Mouse (Mus musculus): ENCODE data around the gene Pla2g3.

- TF ChIP-seq POLR2A (IDR thresholded peaks at IDR 0.05; ENCODE audit: extremely low read depth, insufficient read depth, low read length) (no peak), CTCF (IDR thresholded peaks at IDR 0.05; ENCODE audit: low read depth, low read length) (no peak)
Measured at GRCm38 (mm10) chr11:3483980-3484642, 4.0 kb upstream of the Pla2g3 start.

All from liver, adult 2 months (tissue).